Comparison of ENCODE assay signal across 8 mouse cellular contexts in genomic region chr2:30057223-30057904, GRCm38 (mm10). TPM values are rescaled to one million over a fixed set of nuclear protein-coding genes. Genes with fewer than 3 reads are reported as not detected.
DNase-seq lines count a peak whose midpoint lies in the region; ATAC-seq and TF ChIP-seq lines count a peak whose summit lies in the region.

TSS of gene Set (plus strand) at chr2:30057378.

- no peak within 1 kb of the TSS for H3K9ac ChIP-seq in forebrain, embryonic 13.5 days
- H3K9ac ChIP-seq in hindbrain, embryonic 11.5 days (ENCODE audit: low read depth, low read length), result no peak within 1 kb of the TSS
- H3K9ac ChIP-seq in liver, adult 2 months (ENCODE audit: low read depth, low read length), result no peak within 1 kb of the TSS

- 48% methylated on average over 12 of the region's 12 CpGs for WGBS in forebrain, embryonic 13.5 days
- 52% methylated on average over 12 of the region's 12 CpGs for WGBS in hindbrain, embryonic 11.5 days
- 56% methylated on average over 12 of the region's 12 CpGs for WGBS in liver, adult 2 months

- no peak within 1 kb of the TSS for H3K4me2 ChIP-seq in forebrain, embryonic 13.5 days
- H3K4me2 ChIP-seq in hindbrain, embryonic 11.5 days (replicated peaks; ENCODE audit: low read depth, low read length), result no peak within 1 kb of the TSS

- TF ChIP-seq POLR2A in liver, adult 2 months (IDR thresholded peaks at IDR 0.05; ENCODE audit: extremely low read depth, insufficient read depth, low read length), result no peak

- no peak for DNase-seq in left cerebral cortex, adult 2 months (ENCODE audit: extremely low spot score in 1 of 2, low spot score in 2 of 2)
- no peak for DNase-seq in left cerebral cortex, adult 11 months (ENCODE audit: low spot score)
- peak; percentile 74 to 82 for DNase-seq in adrenal gland, adult (ENCODE audit: inconsistent age in 2 of 2, low spot score in 1 of 2)
- DNase-seq in hindbrain, embryonic 11.5 days (ENCODE audit: low spot score), result peak; percentile 46
- DNase-seq in liver, adult 2 months (ENCODE audit: extremely low read depth, low read depth, low spot score), result no peak
- DNase-seq in retina, embryonic 14.5 days (ENCODE audit: low spot score), result peak; percentile 44
- DNase-seq in cerebellum, adult 11-12 months, result no peak

- peaks cover 5% of the 10 kb centered on the region; the same call in 1 of the 2 replicates for H3K27me3 ChIP-seq in forebrain, embryonic 13.5 days
- H3K27me3 ChIP-seq in hindbrain, embryonic 11.5 days (ENCODE audit: control insufficient read depth, insufficient read depth, low read length), result no peaks in the 10 kb centered on the region
- no peaks in the 10 kb centered on the region; the same call in 1 of the 2 replicates for H3K27me3 ChIP-seq in liver, adult 2 months (ENCODE audit: control insufficient read depth, insufficient read depth, low read length)

- no peak for TF ChIP-seq CTCF in left cerebral cortex, adult 2 months (IDR thresholded peaks at IDR 0.05)
- no peak for TF ChIP-seq CTCF in liver, adult 2 months (IDR thresholded peaks at IDR 0.05; ENCODE audit: low read depth, low read length)

- H3K27ac ChIP-seq in left cerebral cortex, adult 2 months, result no peak within 1 kb of the TSS
- no peak within 1 kb of the TSS for H3K27ac ChIP-seq in forebrain, embryonic 13.5 days
- no peak within 1 kb of the TSS for H3K27ac ChIP-seq in hindbrain, embryonic 11.5 days (ENCODE audit: low read depth, low read length)
- no peak within 1 kb of the TSS for H3K27ac ChIP-seq in liver, adult 2 months (replicated peaks; ENCODE audit: insufficient read depth, low read depth, low read length)

- no peaks in the 10 kb centered on the region for H3K79me2 ChIP-seq in liver, adult 2 months (ENCODE audit: control insufficient read depth, insufficient read depth, low read length)

- no peaks in the 10 kb centered on the region for H3K36me3 ChIP-seq in forebrain, embryonic 13.5 days (ENCODE audit: poor library complexity, severe bottlenecking)
- H3K36me3 ChIP-seq in hindbrain, embryonic 11.5 days (ENCODE audit: control insufficient read depth, insufficient read depth, low read length), result no peaks in the 10 kb centered on the region
- H3K36me3 ChIP-seq in liver, adult 2 months (ENCODE audit: control insufficient read depth, insufficient read depth, low read length), result no peaks in the 10 kb centered on the region

- H3K4me1 ChIP-seq in forebrain, embryonic 13.5 days, result peaks cover 11% of the 10 kb centered on the region
- no peaks in the 10 kb centered on the region; the same call in 1 of the 2 replicates for H3K4me1 ChIP-seq in hindbrain, embryonic 11.5 days (replicated peaks; ENCODE audit: control insufficient read depth, insufficient read depth, low read length)
- H3K4me1 ChIP-seq in liver, adult 2 months (ENCODE audit: control insufficient read depth, insufficient read depth, low read length), result peaks cover 7% of the 10 kb centered on the region; the same call in 1 of the 2 replicates

- ATAC-seq in forebrain, embryonic 13.5 days, result no peak
- ATAC-seq in hindbrain, embryonic 11.5 days (ENCODE audit: low FRiP score), result no peak

- no peak within 1 kb of the TSS for H3K4me3 ChIP-seq in left cerebral cortex, adult 2 months
- H3K4me3 ChIP-seq in forebrain, embryonic 13.5 days, result no peak within 1 kb of the TSS
- H3K4me3 ChIP-seq in hindbrain, embryonic 11.5 days (ENCODE audit: low read depth, low read length), result no peak within 1 kb of the TSS
- H3K4me3 ChIP-seq in liver, adult 2 months (ENCODE audit: insufficient read depth, low read depth, low read length), result no peak within 1 kb of the TSS

- intact Hi-C loops in left cerebral cortex, adult 2 months (cut with DNase I), result no loop called here

- H3K9me3 ChIP-seq in forebrain, embryonic 13.5 days (replicated peaks), result no peaks in the 10 kb centered on the region
- H3K9me3 ChIP-seq in hindbrain, embryonic 11.5 days (ENCODE audit: control insufficient read depth, low read length), result no peaks in the 10 kb centered on the region

RNA-seq across cellular contexts. Expression of gene Set, which starts in this region (rescaled TPM):
- total RNA-seq in left cerebral cortex, adult 2 months (2021), result 100 to 1,000 TPM; 191 to 192 TPM
- polyA plus RNA-seq in forebrain, embryonic 13.5 days (2015; fragmentation: Nextera tagmentation; extraction: Ambion mirVana), result 587 and 610 TPM in 2 replicates
- 688 and 696 TPM in 2 replicates for polyA plus RNA-seq in hindbrain, embryonic 11.5 days (2014; fragmentation: Nextera tagmentation; extraction: Ambion mirVana)
- 64.2 and 85.1 TPM in 2 replicates for total RNA-seq in liver, adult 2 months (2014; rRNA removed)
- polyA plus RNA-seq in liver, adult 2 months (2012; rRNA removed), result 25.9 and 26.3 TPM in 2 replicates

Comparison
In these comparisons a context has a peak if more than half of its experiments do, and no peak if none do; other contexts are left out.
1. RNA of gene Set (polyA plus RNA-seq): 688 to 696 TPM in hindbrain, embryonic 11.5 days and 587 to 610 TPM in forebrain, embryonic 13.5 days; 25.9 to 26.3 TPM in liver, adult 2 months; every median in the first group is over 10 times any median in the second.
2. DNase-seq: peak in adrenal gland, adult (2 of 2), hindbrain, embryonic 11.5 days (single experiment) and retina, embryonic 14.5 days (single experiment); none in left cerebral cortex, adult 2 months (0 of 2), left cerebral cortex, adult 11 months (single experiment), liver, adult 2 months (single experiment) and cerebellum, adult 11-12 months (single experiment).